Mouse (Mus musculus) frontal cortex, adult 2 months (tissue): Measurements from ENCODE around the gene Ifitm6. TPM values are rescaled to one million over a fixed set of nuclear protein-coding genes. Genes with fewer than 3 reads are reported as not detected.
"Not testable (repeated sequence)": the region's sequence is repeated elsewhere in the genome, so short reads cannot be mapped to it uniquely, and the experiment has no call there.

Experiments used
- DNase-seq, 2 experiments: peaks; one replicate each; pipeline ENCODE4 v3.0.0; 2022; ENCODE audit warnings: low spot score in 1 of 2; ENCODE audit errors: extremely low spot score in 1 of 2
- polyA plus RNA-seq: library from polyadenylated mRNA; depleted of rRNA; stranded (reverse); fragments of >200 nt; gene quantifications from 2 replicates; pipeline ENCODE4 v1.2.3, GENCODE M21; 2012; rRNA removed

The Ifitm6 gene
- polyA plus RNA-seq = 0.86 and 1.0 TPM in 2 replicates

- DNase-seq = not testable (repeated sequence)
Observed at GRCm38 (mm10) chr7:141017824-141018223, at the start of gene Ifitm6. Gene Ifitm6 (minus strand): TSS chr7:141017924.

DNA sequence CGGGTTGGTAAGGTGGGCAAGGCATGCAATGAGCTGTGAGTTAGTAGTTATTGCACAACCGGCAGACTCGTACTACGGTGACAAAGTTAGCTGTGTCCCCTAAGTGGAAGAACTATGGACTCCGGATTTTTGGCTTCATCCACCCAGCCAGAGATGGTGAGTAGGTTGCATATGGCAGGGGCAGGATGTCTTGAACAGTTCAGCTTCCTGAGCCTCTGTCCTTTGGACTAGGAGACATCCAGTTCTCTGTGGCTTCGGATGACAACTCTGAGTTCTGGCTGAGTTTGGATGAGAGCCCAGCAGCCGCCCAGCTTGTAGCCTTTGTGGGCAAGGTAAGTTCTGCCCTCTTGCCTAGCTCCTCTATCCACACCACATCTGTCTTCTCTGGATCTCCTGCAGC is 46.9 kb upstream of the Ifitm6 start:
- DNase-seq = no peak

- no peak for DNase-seq
Observed at GRCm38 (mm10) chr7:141064175-141064574, 46.5 kb upstream of the Ifitm6 start.

DNA sequence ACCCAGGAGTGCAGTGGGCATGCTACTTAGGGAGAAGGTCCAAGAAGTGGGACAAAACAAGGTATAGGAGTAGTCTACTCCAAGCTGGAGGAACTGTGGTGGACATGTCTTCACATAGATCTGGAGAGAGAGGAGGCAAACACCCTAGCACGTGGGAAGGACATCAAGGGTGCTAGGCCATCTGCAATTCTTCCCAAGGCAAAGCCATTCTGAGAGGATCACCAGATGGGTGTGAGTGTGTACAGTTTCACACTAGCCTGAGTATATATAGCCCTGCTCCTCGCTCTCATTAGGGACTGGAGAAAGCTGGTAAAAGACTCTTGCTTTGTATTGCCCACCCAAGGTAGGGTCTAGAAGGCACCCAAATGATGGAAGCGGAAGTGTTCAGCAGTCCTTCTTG is 45.6 kb upstream of the Ifitm6 start:
- peak in 1 of 2 experiments; percentile 48 for DNase-seq

DNA sequence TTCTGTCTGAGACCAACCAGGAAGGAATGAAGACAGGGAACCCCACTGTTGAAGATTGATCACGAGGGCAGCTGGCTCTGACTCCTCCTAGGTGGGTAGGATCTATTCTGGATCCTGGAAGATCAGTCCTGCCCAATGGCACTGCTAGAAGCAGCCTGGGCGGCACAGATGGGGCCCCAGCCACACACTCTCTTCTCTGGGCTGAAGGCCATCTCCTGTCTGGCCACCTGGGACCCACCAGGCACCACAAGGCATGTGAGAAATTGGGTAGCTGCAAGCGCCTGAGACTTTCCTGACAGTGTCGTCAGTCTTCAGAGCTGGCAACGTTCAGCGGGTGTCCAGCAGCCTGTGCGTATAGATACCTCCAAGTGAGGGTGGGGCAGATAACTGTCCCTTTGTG is 44.8 kb upstream of the Ifitm6 start:
- no peak for DNase-seq

GRCm38 (mm10) chr7:141061269-141061692 is 43.6 kb upstream of the Ifitm6 start:
- DNase-seq = no peak

DNA sequence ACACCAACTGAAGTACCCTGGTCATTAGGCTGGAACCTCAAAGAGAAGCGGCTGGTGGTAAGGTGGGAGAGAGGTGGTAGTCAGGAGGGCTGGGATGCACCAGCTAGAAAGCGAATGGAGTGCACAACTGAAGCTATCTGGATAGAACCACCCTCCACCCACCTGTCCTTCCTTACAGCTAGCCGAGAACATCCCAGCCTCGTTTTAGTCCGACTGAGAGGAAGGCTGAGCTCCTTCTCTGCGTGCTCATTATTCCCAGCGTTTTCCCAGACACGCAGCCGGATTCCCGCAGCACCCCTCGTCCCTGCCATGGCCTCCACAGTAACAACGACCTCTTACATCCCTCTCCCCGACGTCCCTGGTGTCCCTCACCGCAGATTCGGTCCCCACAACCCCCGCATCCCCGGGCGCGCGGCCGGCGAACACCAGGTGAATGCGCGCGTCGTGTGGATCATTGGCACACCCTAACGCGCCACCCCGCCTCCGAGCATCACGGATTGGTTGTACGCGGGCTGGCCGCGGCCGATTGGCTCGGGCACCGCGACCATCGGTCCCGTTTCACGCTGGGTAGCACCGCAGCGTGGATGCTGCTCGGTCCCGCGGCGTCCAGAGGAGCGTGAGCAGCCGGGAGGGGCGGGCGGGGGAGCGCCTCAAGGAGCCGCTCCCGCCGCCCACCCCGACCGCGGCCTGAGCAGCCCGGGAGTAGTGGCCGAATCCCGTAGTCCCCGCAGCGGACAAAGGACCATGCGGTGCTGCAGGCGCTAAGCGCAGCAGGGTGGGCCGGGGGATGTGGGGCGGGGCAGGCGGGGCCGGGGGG is 42.9 kb upstream of the Ifitm6 start, which contains the start of gene B4galnt4:
Gene B4galnt4 (plus strand): TSS at position 679 of the 817 bp plus-strand sequence.
- peak; percentile 90 to 96 for DNase-seq

DNA sequence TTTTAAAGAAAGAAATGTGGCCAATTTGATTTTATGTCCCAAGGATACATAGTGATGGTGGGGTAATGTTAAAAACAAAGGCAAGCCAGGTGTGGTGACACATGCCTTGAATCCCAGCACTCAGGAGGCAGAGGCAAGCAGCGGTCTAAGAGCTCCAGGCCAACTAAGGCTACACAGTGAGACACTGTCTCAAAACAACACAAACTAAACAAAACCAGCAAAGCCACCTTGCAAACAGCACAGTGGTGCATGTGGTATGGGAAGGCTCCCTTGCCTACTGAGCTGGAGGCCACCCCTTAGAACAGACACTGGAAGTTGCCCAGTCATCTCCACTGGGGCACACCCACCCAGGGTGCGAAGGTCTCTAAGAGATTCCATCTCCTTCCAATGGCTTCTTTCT is 42.2 kb upstream of the Ifitm6 start:
- DNase-seq = no peak

GRCm38 (mm10) chr7:141058601-141059341 is 41.0 kb upstream of the Ifitm6 start:
- DNase-seq = no peak

- DNase-seq = no peak
Observed at GRCm38 (mm10) chr7:141057541-141057940, 39.8 kb upstream of the Ifitm6 start.

DNA sequence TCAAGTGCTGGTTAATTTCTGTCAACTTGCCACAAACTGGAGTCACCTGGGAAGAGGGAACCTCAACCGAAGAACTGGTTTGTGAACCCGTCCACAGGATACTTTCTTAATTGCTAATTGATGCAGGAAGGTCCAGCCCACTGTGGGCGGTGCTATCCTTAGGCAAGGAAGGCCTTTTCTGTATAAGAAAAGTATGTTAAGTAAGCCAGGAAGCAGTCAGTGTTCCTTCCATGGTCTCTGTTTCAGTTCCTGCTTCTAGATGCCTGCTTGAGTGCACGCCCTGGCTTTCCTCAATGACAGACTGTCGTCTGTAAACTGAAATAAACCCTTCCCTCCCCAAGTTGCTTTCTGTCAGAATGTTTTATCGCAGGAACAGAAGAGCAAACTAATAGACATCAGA is 39.3 kb upstream of the Ifitm6 start:
- no peak for DNase-seq

GRCm38 (mm10) chr7:141055785-141056184 is 38.1 kb upstream of the Ifitm6 start:
- no peak for DNase-seq

GRCm38 (mm10) chr7:141052421-141052820 is 34.7 kb upstream of the Ifitm6 start:
- DNase-seq = no peak

GRCm38 (mm10) chr7:141052016-141052415 is 34.3 kb upstream of the Ifitm6 start:
- DNase-seq = no peak

GRCm38 (mm10) chr7:141051060-141051685 is 33.4 kb upstream of the Ifitm6 start:
- no peak for DNase-seq

- DNase-seq = no peak
Observed at GRCm38 (mm10) chr7:141049326-141049725, 31.6 kb upstream of the Ifitm6 start.

GRCm38 (mm10) chr7:141048226-141049218 is 30.8 kb upstream of the Ifitm6 start:
- peak; percentile 74 to 95 for DNase-seq

GRCm38 (mm10) chr7:141047581-141048225 is 30.0 kb upstream of the Ifitm6 start:
- peak in 1 of 2 experiments; percentile 84 for DNase-seq

GRCm38 (mm10) chr7:141046931-141047580 is 29.3 kb upstream of the Ifitm6 start:
- no peak for DNase-seq
